ENCODE assay signal across 13 mouse cellular contexts in genomic region chr10:12798248-12798647, GRCm38 (mm10).
"Had no signal": no experiment of that assay in that cellular context is flagged by ENCODE, and none has a peak within 500 bp of the region (broad histone marks: within the 10 kb centered on the region; RNA-seq: fewer than 3 reads in every experiment).

No protein-coding gene starts in this region.

- H3K4me2 ChIP-seq: intestine, embryonic 15.5 days; liver, embryonic 11.5 days; lung, embryonic 14.5 days; midbrain, embryonic 13.5 days; neural tube, embryonic 12.5 days; stomach, embryonic 15.5 days had no signal

- H3K27me3 ChIP-seq: intestine, embryonic 15.5 days; midbrain, embryonic 13.5 days; neural tube, embryonic 12.5 days; stomach, embryonic 15.5 days had no signal

- H3K9ac ChIP-seq: intestine, embryonic 15.5 days; lung, embryonic 14.5 days; midbrain, embryonic 13.5 days; neural tube, embryonic 12.5 days; stomach, embryonic 15.5 days had no signal

- H3K9me3 ChIP-seq: intestine, embryonic 15.5 days; limb, embryonic 10.5 days; midbrain, embryonic 13.5 days; neural tube, embryonic 12.5 days; stomach, embryonic 15.5 days had no signal

- H3K36me3 ChIP-seq: intestine, embryonic 15.5 days; limb, embryonic 10.5 days; midbrain, embryonic 13.5 days; neural tube, embryonic 12.5 days; stomach, embryonic 15.5 days had no signal

- H3K27ac ChIP-seq: hindbrain, postnatal 0 days; intestine, embryonic 15.5 days; left cerebral cortex, adult 2 months; limb, embryonic 10.5 days; midbrain, embryonic 13.5 days; neural tube, embryonic 12.5 days; stomach, embryonic 15.5 days had no signal

- H3K4me1 ChIP-seq: neural tube, embryonic 12.5 days had no signal

- DNase-seq: lung, embryonic 14.5 days; lung, postnatal 14 days; thymus, adult 2 months; thymus, postnatal 25 days had no signal

- H3K4me3 ChIP-seq: intestine, embryonic 15.5 days; left cerebral cortex, adult 2 months; limb, embryonic 10.5 days; midbrain, embryonic 13.5 days; myocyte; neural tube, embryonic 12.5 days; stomach, embryonic 15.5 days had no signal

- ATAC-seq: hindbrain, postnatal 0 days; intestine, embryonic 15.5 days; midbrain, embryonic 13.5 days had no signal
